Mouse (Mus musculus) G1E-ER4 (cell line): Measurements from ENCODE around the gene Thap4. TPM values are rescaled to one million over a fixed set of nuclear protein-coding genes. Genes with fewer than 3 reads are reported as not detected.

Experiments
- GATA1 ChIP-seq: IDR thresholded peaks from one replicate; pipeline ENCODE4 v1.8.0; 2012; ENCODE audit warnings: low read length, inconsistent platforms
- polyA plus RNA-seq: library from polyadenylated mRNA; stranded (reverse); fragments of >175 nt; gene quantifications from 2 replicates; pipeline ENCODE4 v1.2.3, GENCODE M21; 2012

The Thap4 gene
- polyA plus RNA-seq, 1 experiment = 75.6 TPM

DNA sequence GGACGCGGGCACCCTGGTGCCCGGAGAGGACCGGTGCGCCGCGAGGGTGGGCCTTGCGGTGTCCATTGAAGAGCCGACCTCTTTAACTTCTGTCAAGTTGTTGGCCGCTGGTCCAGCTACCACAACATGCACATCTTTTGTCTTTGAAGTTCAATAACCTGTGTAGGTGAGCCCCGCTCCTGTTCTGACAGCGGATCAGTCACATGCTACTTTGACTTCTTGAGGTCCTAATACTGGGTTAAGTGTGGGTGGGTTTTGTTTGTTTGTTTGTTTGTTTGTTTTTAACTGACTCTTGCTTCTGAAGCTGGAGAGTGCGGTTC is 587 bp upstream of the Thap4 start:
- TF ChIP-seq GATA1 = no peak

DNA sequence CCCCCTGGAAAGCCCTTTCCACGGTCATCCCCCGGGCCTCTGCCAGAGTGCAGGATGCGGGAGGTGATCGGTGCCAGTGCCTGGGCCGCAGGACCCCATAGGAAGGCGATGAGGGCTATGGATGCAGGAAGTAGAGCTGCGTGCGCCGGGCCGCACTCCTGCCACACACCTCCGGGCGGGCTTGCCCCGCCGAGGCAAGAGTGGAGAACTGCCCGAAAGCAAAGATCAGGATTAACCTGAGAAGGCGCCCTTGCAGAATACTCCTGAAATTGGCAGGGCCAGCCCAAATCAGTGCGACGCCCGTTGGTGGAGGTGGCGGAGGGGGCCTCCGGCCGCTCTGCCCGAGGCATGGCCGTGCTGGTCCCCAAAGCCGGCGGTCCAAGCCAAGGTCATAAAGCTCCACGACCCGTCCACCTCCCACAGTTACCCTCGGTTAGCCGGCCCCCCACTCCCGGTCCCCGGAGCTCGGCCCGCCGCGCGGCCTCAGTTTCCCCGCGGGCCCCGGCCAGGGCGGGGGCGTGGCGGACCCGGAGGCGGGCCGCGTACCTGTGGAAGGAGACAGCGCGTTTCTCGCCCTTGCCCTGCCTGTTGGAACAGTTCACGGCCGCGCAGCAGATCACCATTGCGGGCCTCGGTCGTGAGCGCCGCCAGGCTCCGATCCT is 622 bp downstream of the Thap4 start:
- TF ChIP-seq GATA1 = no peak

DNA sequence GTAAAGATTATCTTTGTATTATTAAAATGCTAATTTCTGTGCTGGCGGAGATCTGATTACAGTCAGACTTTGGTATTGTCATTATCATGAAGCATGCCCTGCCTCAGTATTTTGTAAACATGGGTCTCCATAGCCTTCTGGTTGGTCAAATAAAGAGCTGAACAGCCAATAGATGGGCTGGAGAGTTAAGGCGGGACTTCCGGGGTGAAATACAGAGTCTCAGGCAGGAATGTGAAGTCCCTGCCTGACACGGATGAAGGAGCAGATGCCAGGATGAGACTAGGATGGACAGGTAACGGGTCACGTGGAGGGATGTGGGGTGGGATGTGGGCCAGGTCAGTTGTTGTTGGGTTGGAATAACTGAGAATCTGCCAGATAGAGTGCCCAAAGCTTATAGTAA is 3.4 kb downstream of the Thap4 start, which contains the start of gene Atg4b:
Gene Atg4b, plus strand, starts transcription at position 211 of the 400 bp plus-strand sequence.
- TF ChIP-seq GATA1 = no peak

DNA sequence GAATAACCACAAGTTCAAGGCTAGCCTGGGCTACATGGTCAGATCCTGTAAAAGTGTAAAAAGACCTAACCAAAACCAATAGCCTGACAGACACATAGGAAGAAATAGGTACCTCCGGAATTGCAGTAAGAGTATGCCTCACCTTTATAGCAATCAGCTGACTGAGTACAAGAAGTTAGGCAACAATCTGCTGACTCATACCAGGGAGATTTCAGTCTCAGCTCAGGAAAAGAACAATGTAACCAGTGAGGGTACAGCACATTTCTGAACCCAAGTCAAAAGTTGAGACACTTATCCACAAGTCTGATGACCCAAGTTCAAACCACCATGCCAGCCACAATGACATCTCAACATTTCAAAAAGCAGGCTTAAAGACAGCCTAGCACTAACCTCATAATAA is 6.1 kb downstream of the Thap4 start:
- no peak for TF ChIP-seq GATA1

DNA sequence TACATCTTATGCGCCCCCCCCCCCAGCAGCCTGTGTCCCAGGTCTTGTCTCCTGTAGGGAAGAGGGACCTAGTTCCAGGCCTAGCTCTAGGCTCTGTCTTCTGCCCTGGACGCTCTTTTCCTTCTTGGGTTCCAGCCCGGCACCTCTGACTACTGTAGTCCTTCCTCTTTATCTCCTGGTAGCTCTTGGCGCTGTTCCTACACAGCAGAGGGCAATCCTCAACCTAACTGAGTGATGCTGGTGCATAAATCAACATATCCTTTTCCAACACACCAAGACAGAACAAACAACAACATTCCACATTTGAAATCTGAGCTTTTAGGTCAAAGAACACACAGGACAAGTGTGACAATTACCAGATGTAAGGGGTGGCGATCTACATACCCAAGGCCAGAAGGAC is 8.5 kb downstream of the Thap4 start:
- TF ChIP-seq GATA1 = no peak

DNA sequence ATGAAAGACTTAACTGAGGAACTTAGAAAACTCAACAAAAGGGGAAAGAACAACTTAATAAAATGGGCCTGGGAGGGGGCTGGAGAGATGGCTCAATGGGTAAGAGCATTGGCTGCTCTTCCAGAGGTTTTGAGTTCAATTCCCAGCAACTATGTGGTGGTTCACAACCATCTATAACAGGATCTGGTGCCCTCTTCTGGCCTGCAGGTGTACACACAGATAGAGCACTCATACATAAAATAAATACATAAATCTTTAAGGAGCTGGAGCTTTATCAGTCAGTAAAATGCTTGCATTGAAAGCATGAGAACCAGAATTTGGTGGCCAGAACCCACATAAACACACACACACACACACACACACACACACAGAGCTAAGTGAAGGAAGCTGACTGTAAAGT is 11.8 kb downstream of the Thap4 start:
- no peak for TF ChIP-seq GATA1

DNA sequence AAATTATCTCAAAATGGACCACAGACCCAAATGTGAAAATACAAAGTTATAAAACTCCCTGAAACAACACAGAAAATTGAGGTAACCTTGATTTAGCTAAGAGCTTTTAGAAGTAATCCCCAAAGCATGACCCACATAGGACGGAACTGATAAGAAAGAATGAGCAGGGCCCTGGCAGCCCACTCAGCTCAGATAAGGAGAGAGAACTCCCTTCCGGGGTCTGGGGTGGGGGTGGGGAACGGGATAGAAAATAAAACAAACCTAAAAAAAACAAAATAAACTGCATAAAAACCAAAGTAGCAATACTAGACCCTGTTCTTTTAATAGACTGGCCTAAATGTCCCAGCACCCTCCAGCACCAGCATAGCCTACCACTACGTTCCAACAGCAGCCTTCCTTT is 12.7 kb downstream of the Thap4 start:
- peak; percentile 13 for TF ChIP-seq GATA1

DNA sequence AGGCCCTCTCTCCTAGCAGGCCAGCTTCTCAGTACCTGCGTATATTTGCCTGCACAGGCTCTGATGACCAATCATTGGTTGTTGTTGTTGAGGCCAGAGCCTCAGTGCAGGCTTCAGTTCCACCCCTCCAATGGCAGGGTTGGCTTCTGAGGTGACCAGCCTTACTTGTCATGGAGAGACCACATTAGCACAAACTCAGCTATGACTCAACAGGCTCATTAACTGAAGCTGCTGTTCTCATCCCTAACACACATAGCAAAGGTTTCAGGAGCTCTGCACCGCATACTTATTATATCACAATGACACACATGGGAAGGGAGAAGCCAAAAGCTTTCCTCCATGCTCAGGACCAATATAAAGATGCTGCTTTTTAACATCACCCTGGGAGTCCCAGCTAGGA is 14.0 kb downstream of the Thap4 start:
- no peak for TF ChIP-seq GATA1

DNA sequence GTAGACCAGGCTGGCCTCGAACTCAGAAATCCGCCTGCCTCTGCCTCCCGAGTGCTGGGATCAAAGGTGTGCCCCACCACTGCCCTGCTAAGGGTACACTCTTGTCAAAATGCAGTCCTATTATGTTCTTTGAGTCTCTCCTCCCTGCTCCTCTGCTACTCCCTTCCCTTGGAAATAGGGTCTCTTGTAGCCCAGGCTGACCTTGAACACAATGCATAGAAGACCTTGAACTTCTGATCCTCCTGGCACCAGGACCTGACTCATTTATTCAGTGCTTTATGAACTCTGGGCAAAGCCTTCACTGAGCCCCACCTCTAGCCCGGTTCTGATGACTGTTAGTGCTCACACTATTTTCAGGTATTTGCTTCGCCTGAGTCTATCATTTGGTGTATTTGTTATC is 17.0 kb downstream of the Thap4 start:
- TF ChIP-seq GATA1 = no peak

DNA sequence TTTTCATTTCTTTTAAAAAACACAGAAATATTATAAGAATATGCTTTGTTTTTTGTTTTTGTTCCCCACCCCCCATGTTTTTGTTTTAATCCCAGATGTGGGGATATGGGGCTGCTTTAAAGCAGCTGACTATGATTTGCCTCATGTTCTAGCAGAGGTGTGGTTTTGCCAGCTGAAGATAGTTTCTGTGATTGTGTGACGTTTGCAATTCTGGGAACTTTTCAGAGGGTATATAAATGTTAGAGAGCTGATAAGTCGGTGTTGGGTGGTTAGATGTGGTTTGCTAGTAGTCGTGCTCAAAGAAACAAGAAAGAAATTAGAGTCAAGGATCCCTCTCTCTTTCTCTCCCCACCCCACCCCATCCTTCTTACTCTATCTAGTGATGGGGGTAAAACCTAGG is 18.8 kb downstream of the Thap4 start:
- no peak for TF ChIP-seq GATA1

DNA sequence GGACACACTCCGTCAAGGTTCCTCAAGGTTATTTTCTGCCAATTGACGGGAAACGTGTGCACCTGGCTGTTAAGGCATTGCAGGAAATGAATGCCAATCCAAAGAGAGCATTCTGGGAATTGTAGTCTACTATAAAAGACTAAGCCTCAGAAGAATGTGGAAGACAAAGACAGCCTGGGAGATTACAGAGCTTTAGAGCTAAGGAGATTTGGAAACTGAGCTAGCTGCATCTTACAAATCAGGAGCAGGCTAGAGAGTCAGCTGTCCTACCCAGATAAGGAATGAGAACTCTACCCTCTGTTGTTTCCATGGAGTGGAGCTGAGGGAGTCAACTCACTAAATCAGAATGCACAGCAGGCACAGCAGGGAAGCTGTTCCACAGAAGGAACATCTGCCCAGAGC is 22.8 kb downstream of the Thap4 start:
- TF ChIP-seq GATA1 = no peak

DNA sequence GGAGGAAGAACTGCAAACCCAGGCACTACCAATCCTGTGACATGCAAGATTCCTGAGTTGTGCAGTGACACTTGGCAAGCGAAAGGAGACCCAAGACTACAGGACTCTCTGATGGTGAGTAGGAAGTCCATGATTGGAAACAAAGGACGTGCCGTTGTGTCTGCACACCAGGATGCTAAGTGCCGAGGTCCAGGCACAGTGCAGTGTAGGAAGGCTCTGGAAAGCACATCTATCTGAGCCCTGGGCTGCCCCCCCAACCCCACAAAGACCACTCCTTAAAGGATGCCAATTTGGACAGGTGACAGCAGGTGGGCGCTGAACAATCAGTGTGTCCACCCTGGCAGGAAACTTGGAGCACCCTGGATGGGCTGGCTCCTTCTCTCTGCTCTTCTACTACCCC is 23.6 kb downstream of the Thap4 start:
- TF ChIP-seq GATA1 = no peak

DNA sequence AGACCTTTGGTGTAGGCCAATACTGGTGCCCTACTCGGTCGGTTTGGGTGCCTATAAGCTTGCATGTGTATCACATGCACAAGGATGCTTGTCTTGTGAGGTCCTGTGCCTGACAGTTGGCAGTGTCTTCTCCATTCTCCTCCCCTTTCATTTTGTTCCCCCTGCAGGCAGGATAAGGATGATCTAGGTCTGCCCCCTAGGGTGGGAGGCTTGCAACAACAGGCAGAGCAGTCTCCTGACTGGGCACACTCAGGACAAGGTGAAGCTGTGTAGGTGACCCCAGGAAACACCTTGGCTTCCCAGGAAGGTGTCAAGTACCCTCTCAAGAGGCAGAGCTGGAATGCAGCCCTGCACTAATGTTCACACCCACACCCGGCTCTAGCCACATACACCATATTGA is 27.7 kb downstream of the Thap4 start:
- no peak for TF ChIP-seq GATA1

DNA sequence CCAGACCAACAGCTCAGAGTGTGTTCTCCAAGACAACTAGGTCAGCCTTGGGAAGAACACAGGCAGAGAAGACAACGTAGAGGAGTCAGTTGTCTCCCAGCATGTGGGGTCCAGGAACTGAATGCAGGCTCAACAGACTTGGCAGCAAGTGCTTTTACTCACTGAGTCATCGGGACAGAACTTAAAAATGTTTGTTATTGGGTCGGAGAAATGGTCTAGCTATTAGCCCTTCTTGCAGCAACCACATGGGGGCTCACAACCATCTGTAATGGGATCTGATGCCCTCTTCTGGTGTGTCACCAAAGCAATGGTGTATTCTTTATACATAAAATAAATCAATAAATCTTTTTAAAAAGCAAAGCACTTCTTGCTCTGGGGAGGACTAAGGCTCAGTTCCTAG is 28.5 kb downstream of the Thap4 start:
- no peak for TF ChIP-seq GATA1

DNA sequence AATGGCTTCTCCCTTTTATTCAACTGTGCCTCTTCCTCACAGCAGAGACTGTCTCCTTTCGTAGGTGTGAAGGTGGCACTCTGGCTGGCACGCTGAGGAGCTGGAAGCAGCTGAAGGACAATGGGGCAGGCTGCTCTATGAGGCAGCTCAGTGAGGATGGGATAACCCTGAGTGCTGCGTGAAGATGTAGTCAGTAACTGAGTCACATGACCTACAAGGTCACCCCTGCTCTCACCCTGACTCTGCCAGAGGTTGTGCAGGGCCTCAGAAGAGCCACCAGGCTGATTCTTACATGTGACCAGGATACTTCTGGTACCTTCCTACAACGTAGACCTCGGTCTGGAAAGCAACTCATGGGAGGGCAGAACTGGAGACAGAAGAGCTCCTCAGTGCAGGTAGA is 29.0 kb downstream of the Thap4 start:
- TF ChIP-seq GATA1 = no peak

DNA sequence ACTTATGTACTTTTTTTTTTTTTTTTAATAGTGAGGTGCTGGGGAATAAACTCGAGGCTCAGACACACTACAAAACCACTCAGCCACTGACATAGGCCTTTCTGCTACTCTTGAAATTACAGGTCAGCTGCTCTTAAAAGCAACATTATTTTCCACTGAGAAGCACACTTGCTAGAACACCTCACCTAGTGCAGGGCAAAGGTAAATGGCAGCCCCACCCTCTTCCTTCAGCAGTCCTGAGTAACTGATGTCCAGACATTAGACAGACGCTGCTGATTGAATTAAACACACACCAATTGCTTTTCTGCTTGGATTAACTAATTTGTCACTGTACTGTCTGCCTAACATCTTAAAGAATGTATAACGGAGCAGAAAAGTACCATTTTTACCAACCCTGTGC is 30.0 kb downstream of the Thap4 start:
- TF ChIP-seq GATA1 = no peak

DNA sequence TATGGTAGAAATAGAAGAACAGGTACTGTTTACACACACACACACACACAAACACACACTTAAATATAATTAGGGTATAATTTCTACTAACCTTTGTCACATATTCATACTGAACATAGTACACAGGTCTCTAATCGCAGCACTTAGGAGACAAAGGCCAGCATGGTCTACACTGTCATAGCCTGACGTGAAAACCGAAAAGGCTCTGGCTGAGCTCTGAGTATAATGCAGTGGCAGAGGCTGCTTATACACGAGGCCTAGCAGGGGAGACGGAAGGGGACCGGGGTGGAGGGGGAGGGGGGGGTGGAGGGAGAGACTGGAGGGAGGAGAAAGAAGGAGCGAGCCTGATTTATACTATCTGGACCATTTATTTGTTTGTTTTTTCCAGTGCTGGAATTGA is 33.1 kb downstream of the Thap4 start:
- no peak for TF ChIP-seq GATA1

DNA sequence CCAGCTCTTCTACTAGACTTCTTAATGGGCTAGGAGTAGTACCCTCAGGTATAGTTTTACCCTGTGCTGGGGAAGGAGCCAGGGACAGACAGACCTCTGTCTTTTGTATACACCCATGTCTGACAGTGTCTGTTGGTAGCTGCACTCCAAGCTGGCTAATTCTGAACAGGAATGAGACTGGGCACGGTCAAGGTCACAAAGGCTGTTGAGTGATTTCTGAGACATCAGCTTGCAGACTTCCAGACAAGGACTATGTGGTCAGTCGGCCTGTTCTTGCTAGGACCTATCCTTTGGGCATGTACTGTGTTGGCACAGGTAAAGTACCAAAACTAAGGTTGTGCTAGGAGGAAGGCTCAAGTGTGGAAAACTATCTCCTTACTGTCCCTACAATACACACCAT is 38.5 kb downstream of the Thap4 start:
- no peak for TF ChIP-seq GATA1
